Mouse (Mus musculus): ENCODE data around the gene Rgcc. TPM values are rescaled to one million over a fixed set of nuclear protein-coding genes. Genes with fewer than 3 reads are reported as not detected.

Gene Rgcc
- polyA plus RNA-seq, 1 experiment from 2014 or later, result 50.1 TPM

- H3K27me3 ChIP-seq (replicated peaks; ENCODE audit: control insufficient read depth, insufficient read depth, low read length), result no peaks in the 10 kb centered on the region
- WGBS, result 90% methylated on average over 9 of the region's 9 CpGs
- no peak overlapping the region for H3K9ac ChIP-seq (ENCODE audit: low read length)
- ATAC-seq (replicated peaks; ENCODE audit: low FRiP score, low TSS enrichment, low read depth) (no peak), DNase-seq (ENCODE audit: low spot score) (no peak)
- H3K4me2 ChIP-seq (ENCODE audit: low read length), result no peak overlapping the region
- no peaks in the 10 kb centered on the region for H3K9me3 ChIP-seq (ENCODE audit: control insufficient read depth, low read length)
- H3K4me3 ChIP-seq (ENCODE audit: low read depth, low read length), result no peak overlapping the region
- no peak overlapping the region for H3K27ac ChIP-seq (ENCODE audit: low read depth)
- no peaks in the 10 kb centered on the region for H3K4me1 ChIP-seq (replicated peaks; ENCODE audit: control insufficient read depth, insufficient read depth, low read length)
- no peaks in the 10 kb centered on the region for H3K36me3 ChIP-seq (ENCODE audit: control insufficient read depth, insufficient read depth, low read length)
Measured at GRCm38 (mm10) chr14:79280456-79280855, 21.0 kb downstream of the Rgcc start.

GRCm38 (mm10) chr14:79279494-79279893 lies 22.0 kb downstream of the Rgcc start:
- no peak overlapping the region for H3K4me2 ChIP-seq (ENCODE audit: low read length)
- no peaks in the 10 kb centered on the region for H3K36me3 ChIP-seq (ENCODE audit: control insufficient read depth, insufficient read depth, low read length)
- no peak overlapping the region for H3K4me3 ChIP-seq (ENCODE audit: low read depth, low read length)
- H3K27me3 ChIP-seq (replicated peaks; ENCODE audit: control insufficient read depth, insufficient read depth, low read length), result no peaks in the 10 kb centered on the region
- WGBS, result 73% methylated on average over 1 of the region's 1 CpGs
- no peaks in the 10 kb centered on the region for H3K9me3 ChIP-seq (ENCODE audit: control insufficient read depth, low read length)
- H3K4me1 ChIP-seq (replicated peaks; ENCODE audit: control insufficient read depth, insufficient read depth, low read length), result no peaks in the 10 kb centered on the region
- no peak overlapping the region for H3K27ac ChIP-seq (ENCODE audit: low read depth)
- H3K9ac ChIP-seq (ENCODE audit: low read length), result no peak overlapping the region
- DNase-seq (ENCODE audit: low spot score), result no peak
- no peak for ATAC-seq (replicated peaks; ENCODE audit: low FRiP score, low TSS enrichment, low read depth)

- Histone ChIP-seq H3K36me3 (ENCODE audit: control insufficient read depth, insufficient read depth, low read length) (no peaks in the 10 kb centered on the region), H3K9ac (ENCODE audit: low read length) (no peak overlapping the region), H3K27ac (ENCODE audit: low read depth) (no peak overlapping the region), H3K27me3 (replicated peaks; ENCODE audit: control insufficient read depth, insufficient read depth, low read length) (no peaks in the 10 kb centered on the region), H3K4me2 (ENCODE audit: low read length) (no peak overlapping the region), H3K4me3 (ENCODE audit: low read depth, low read length) (no peak overlapping the region), H3K4me1 (replicated peaks; ENCODE audit: control insufficient read depth, insufficient read depth, low read length) (no peaks in the 10 kb centered on the region), H3K9me3 (ENCODE audit: control insufficient read depth, low read length) (no peaks in the 10 kb centered on the region)
- DNase-seq (ENCODE audit: low spot score) (no peak), ATAC-seq (replicated peaks; ENCODE audit: low FRiP score, low TSS enrichment, low read depth) (no peak)
- WGBS, result 87% methylated on average over 4 of the region's 4 CpGs
Measured at GRCm38 (mm10) chr14:79278927-79279326, 22.5 kb downstream of the Rgcc start.

GRCm38 (mm10) chr14:79277922-79278321 lies 23.5 kb downstream of the Rgcc start:
- H3K4me1 ChIP-seq (replicated peaks; ENCODE audit: control insufficient read depth, insufficient read depth, low read length), result no peaks in the 10 kb centered on the region
- DNase-seq (ENCODE audit: low spot score) (no peak), ATAC-seq (replicated peaks; ENCODE audit: low FRiP score, low TSS enrichment, low read depth) (no peak)
- no peak overlapping the region for H3K9ac ChIP-seq (ENCODE audit: low read length)
- H3K4me3 ChIP-seq (ENCODE audit: low read depth, low read length), result no peak overlapping the region
- no peaks in the 10 kb centered on the region for H3K9me3 ChIP-seq (ENCODE audit: control insufficient read depth, low read length)
- WGBS, result 55% methylated on average over 7 of the region's 7 CpGs
- H3K27me3 ChIP-seq (replicated peaks; ENCODE audit: control insufficient read depth, insufficient read depth, low read length), result no peaks in the 10 kb centered on the region
- H3K27ac ChIP-seq (ENCODE audit: low read depth), result no peak overlapping the region
- no peaks in the 10 kb centered on the region for H3K36me3 ChIP-seq (ENCODE audit: control insufficient read depth, insufficient read depth, low read length)
- H3K4me2 ChIP-seq (ENCODE audit: low read length), result no peak overlapping the region

GRCm38 (mm10) chr14:79275870-79276395 lies 25.5 kb downstream of the Rgcc start:
- no peaks in the 10 kb centered on the region for H3K4me1 ChIP-seq (replicated peaks; ENCODE audit: control insufficient read depth, insufficient read depth, low read length)
- WGBS, result 81% methylated on average over 8 of the region's 8 CpGs
- no peak for ATAC-seq (replicated peaks; ENCODE audit: low FRiP score, low TSS enrichment, low read depth)

GRCm38 (mm10) chr14:79275441-79275840 lies 26.0 kb downstream of the Rgcc start:
- H3K27me3 ChIP-seq (replicated peaks; ENCODE audit: control insufficient read depth, insufficient read depth, low read length), result no peaks in the 10 kb centered on the region
- H3K4me3 ChIP-seq (ENCODE audit: low read depth, low read length), result no peak overlapping the region
- no peaks in the 10 kb centered on the region for H3K9me3 ChIP-seq (ENCODE audit: control insufficient read depth, low read length)
- ATAC-seq (replicated peaks; ENCODE audit: low FRiP score, low TSS enrichment, low read depth) (no peak), DNase-seq (ENCODE audit: low spot score) (no peak)
- H3K4me1 ChIP-seq (replicated peaks; ENCODE audit: control insufficient read depth, insufficient read depth, low read length), result no peaks in the 10 kb centered on the region
- no peaks in the 10 kb centered on the region for H3K36me3 ChIP-seq (ENCODE audit: control insufficient read depth, insufficient read depth, low read length)
- no peak overlapping the region for H3K4me2 ChIP-seq (ENCODE audit: low read length)
- H3K9ac ChIP-seq (ENCODE audit: low read length), result no peak overlapping the region
- no peak overlapping the region for H3K27ac ChIP-seq (ENCODE audit: low read depth)
- WGBS, result 51% methylated on average over 3 of the region's 3 CpGs

More at GRCm38 (mm10) chr14:79275870-79276395, 25.5 kb downstream of the Rgcc start:
- Histone ChIP-seq H3K9ac (ENCODE audit: low read length) (no peak overlapping the region), H3K27ac (ENCODE audit: low read depth) (no peak overlapping the region), H3K36me3 (ENCODE audit: control insufficient read depth, insufficient read depth, low read length) (no peaks in the 10 kb centered on the region), H3K4me3 (ENCODE audit: low read depth, low read length) (no peak overlapping the region), H3K4me2 (ENCODE audit: low read length) (no peak overlapping the region), H3K9me3 (ENCODE audit: control insufficient read depth, low read length) (no peaks in the 10 kb centered on the region), H3K27me3 (replicated peaks; ENCODE audit: control insufficient read depth, insufficient read depth, low read length) (no peaks in the 10 kb centered on the region)
- no peak for DNase-seq (ENCODE audit: low spot score)

- Histone ChIP-seq H3K4me3 (ENCODE audit: low read depth, low read length) (no peak overlapping the region), H3K27ac (ENCODE audit: low read depth) (no peak overlapping the region), H3K36me3 (ENCODE audit: control insufficient read depth, insufficient read depth, low read length) (no peaks in the 10 kb centered on the region), H3K9ac (ENCODE audit: low read length) (no peak overlapping the region), H3K9me3 (ENCODE audit: control insufficient read depth, low read length) (peaks cover 3% of the 10 kb centered on the region; the same call in 1 of the 2 replicates), H3K4me1 (replicated peaks; ENCODE audit: control insufficient read depth, insufficient read depth, low read length) (no peaks in the 10 kb centered on the region), H3K4me2 (ENCODE audit: low read length) (no peak overlapping the region), H3K27me3 (replicated peaks; ENCODE audit: control insufficient read depth, insufficient read depth, low read length) (no peaks in the 10 kb centered on the region)
- 67% methylated on average over 15 of the region's 15 CpGs for WGBS
- DNase-seq (ENCODE audit: low spot score), result no peak
- ATAC-seq (replicated peaks; ENCODE audit: low FRiP score, low TSS enrichment, low read depth), result no peak
Measured at GRCm38 (mm10) chr14:79273697-79274477, 27.6 kb downstream of the Rgcc start.

GRCm38 (mm10) chr14:79272991-79273390 lies 28.5 kb downstream of the Rgcc start:
- no peaks in the 10 kb centered on the region for H3K36me3 ChIP-seq (ENCODE audit: control insufficient read depth, insufficient read depth, low read length)
- no peaks in the 10 kb centered on the region for H3K27me3 ChIP-seq (replicated peaks; ENCODE audit: control insufficient read depth, insufficient read depth, low read length)
- H3K4me1 ChIP-seq (replicated peaks; ENCODE audit: control insufficient read depth, insufficient read depth, low read length), result no peaks in the 10 kb centered on the region
- H3K4me2 ChIP-seq (ENCODE audit: low read length), result no peak overlapping the region
- no peak overlapping the region for H3K27ac ChIP-seq (ENCODE audit: low read depth)
- H3K9me3 ChIP-seq (ENCODE audit: control insufficient read depth, low read length), result peaks cover 3% of the 10 kb centered on the region; the same call in 1 of the 2 replicates
- no peak overlapping the region for H3K4me3 ChIP-seq (ENCODE audit: low read depth, low read length)
- no peak for DNase-seq (ENCODE audit: low spot score)
- 86% methylated on average over 9 of the region's 9 CpGs for WGBS
- H3K9ac ChIP-seq (ENCODE audit: low read length), result no peak overlapping the region
- ATAC-seq (replicated peaks; ENCODE audit: low FRiP score, low TSS enrichment, low read depth), result no peak

Measured in intestine, embryonic 14.5 days (tissue).